Mouse (Mus musculus): ENCODE measurements at regions not wholly inside any gene's neighbourhood (a gene's known extent, or its start where the extent isn't known, plus 50 kb on each side); places are given as distances from the start of the nearest gene placed in this dataset.

DNA sequence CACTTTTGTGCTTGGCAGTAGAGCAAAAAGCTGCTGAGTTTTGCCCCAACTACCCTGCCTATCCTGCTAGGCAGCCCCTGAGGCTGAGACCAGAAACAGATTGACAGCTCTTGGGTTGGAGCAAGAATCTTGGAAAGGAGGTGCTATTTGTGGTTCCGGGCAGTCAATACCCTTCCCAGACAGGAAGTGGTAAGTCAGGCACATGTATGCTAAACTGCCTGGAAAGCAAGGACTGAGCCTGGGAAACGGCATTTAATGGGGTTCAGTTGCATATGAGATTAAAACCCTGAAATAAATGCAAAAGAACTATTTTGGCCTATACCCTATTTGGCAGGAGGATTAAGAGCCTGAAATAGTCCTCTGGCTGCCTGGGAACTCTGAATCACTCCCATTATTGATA lies 266.9 kb downstream of the Etaa1 start:
- TF ChIP-seq CTCF (IDR thresholded peaks at IDR 0.05; ENCODE audit: low read depth, low read length) (no peak), TAL1 (conservative IDR thresholded peaks at IDR 0.05; ENCODE audit: low read depth, low read length) (no peak)

Data from G1E (cell line).